ENCODE assay signal across 23 mouse cellular contexts in genomic region chr11:96895886-96896285, GRCm38 (mm10). TPM values are rescaled to one million over a fixed set of nuclear protein-coding genes. Genes with fewer than 3 reads are reported as not detected.
DNase-seq lines count a peak whose midpoint lies in the region; ATAC-seq lines count a peak whose summit lies in the region.
"Had no signal": no experiment of that assay in that cellular context is flagged by ENCODE, and none has a peak within 500 bp of the region (broad histone marks: within the 10 kb centered on the region; RNA-seq: fewer than 3 reads in every experiment).

No protein-coding gene starts in this region.

- WGBS in forebrain, embryonic 12.5 days, result 98% methylated on average over 4 of the region's 4 CpGs
- 95% methylated on average over 4 of the region's 4 CpGs for WGBS in forebrain, embryonic 15.5 days
- 90% methylated on average over 4 of the region's 4 CpGs for WGBS in hindbrain, embryonic 11.5 days
- WGBS in hindbrain, embryonic 16.5 days, result 96% methylated on average over 4 of the region's 4 CpGs
- 91% methylated on average over 4 of the region's 4 CpGs for WGBS in midbrain, embryonic 12.5 days
- WGBS in midbrain, embryonic 14.5 days, result 95% methylated on average over 4 of the region's 4 CpGs

- no peaks in the 10 kb centered on the region for H3K9me3 ChIP-seq in forebrain, embryonic 12.5 days
- no peaks in the 10 kb centered on the region; the same call in 1 of the 2 replicates for H3K9me3 ChIP-seq in forebrain, embryonic 15.5 days
- H3K9me3 ChIP-seq in hindbrain, embryonic 11.5 days (ENCODE audit: control insufficient read depth, low read length), result no peaks in the 10 kb centered on the region
- no peaks in the 10 kb centered on the region for H3K9me3 ChIP-seq in hindbrain, embryonic 16.5 days (ENCODE audit: control insufficient read depth, low read length)
- H3K9me3 ChIP-seq in midbrain, embryonic 12.5 days, result no peaks in the 10 kb centered on the region
- H3K9me3 ChIP-seq in midbrain, embryonic 14.5 days (ENCODE audit: control insufficient read depth, low read length), result no peaks in the 10 kb centered on the region
- H3K9me3 ChIP-seq: limb, embryonic 13.5 days; neural tube, embryonic 15.5 days had no signal

- no peaks in the 10 kb centered on the region for H3K27me3 ChIP-seq in forebrain, embryonic 12.5 days
- H3K27me3 ChIP-seq in forebrain, embryonic 15.5 days, result no peaks in the 10 kb centered on the region
- no peaks in the 10 kb centered on the region for H3K27me3 ChIP-seq in hindbrain, embryonic 11.5 days (ENCODE audit: control insufficient read depth, insufficient read depth, low read length)
- no peaks in the 10 kb centered on the region for H3K27me3 ChIP-seq in hindbrain, embryonic 16.5 days (replicated peaks; ENCODE audit: control insufficient read depth, insufficient read depth, low read length)
- H3K27me3 ChIP-seq in midbrain, embryonic 12.5 days, result no peaks in the 10 kb centered on the region
- no peaks in the 10 kb centered on the region for H3K27me3 ChIP-seq in midbrain, embryonic 14.5 days (ENCODE audit: control insufficient read depth, insufficient read depth, low read length)
- H3K27me3 ChIP-seq: neural tube, embryonic 15.5 days had no signal

- no peak overlapping the region for H3K9ac ChIP-seq in forebrain, embryonic 12.5 days
- no peak overlapping the region for H3K9ac ChIP-seq in forebrain, embryonic 15.5 days (replicated peaks)
- H3K9ac ChIP-seq in hindbrain, embryonic 11.5 days (ENCODE audit: low read depth, low read length), result no peak overlapping the region
- H3K9ac ChIP-seq in hindbrain, embryonic 16.5 days (ENCODE audit: low read depth, low read length), result no peak overlapping the region
- no peak overlapping the region for H3K9ac ChIP-seq in midbrain, embryonic 12.5 days (replicated peaks)
- no peak overlapping the region for H3K9ac ChIP-seq in midbrain, embryonic 14.5 days (replicated peaks; ENCODE audit: low read length)
- H3K9ac ChIP-seq: limb, embryonic 13.5 days; liver, embryonic 14.5 days; neural tube, embryonic 15.5 days had no signal

- no peak overlapping the region for H3K4me3 ChIP-seq in forebrain, embryonic 12.5 days (replicated peaks)
- no peak overlapping the region for H3K4me3 ChIP-seq in forebrain, embryonic 15.5 days
- no peak overlapping the region for H3K4me3 ChIP-seq in hindbrain, embryonic 11.5 days (ENCODE audit: low read depth, low read length)
- H3K4me3 ChIP-seq in hindbrain, embryonic 16.5 days (ENCODE audit: low read length), result no peak overlapping the region
- no peak overlapping the region for H3K4me3 ChIP-seq in midbrain, embryonic 12.5 days
- no peak overlapping the region for H3K4me3 ChIP-seq in midbrain, embryonic 14.5 days (replicated peaks; ENCODE audit: low read depth, low read length)
- H3K4me3 ChIP-seq: erythroblast, embryonic 14.5 days; limb, embryonic 13.5 days; megakaryocyte, embryonic 14.5 days; neural tube, embryonic 15.5 days had no signal

- H3K4me1 ChIP-seq in forebrain, embryonic 12.5 days, result peaks cover 69% of the 10 kb centered on the region
- peaks cover 49% of the 10 kb centered on the region for H3K4me1 ChIP-seq in forebrain, embryonic 15.5 days
- peaks cover 42% of the 10 kb centered on the region for H3K4me1 ChIP-seq in hindbrain, embryonic 11.5 days (replicated peaks; ENCODE audit: control insufficient read depth, insufficient read depth, low read length)
- H3K4me1 ChIP-seq in hindbrain, embryonic 16.5 days (ENCODE audit: control insufficient read depth, insufficient read depth, low read depth, low read length), result peaks cover 16% of the 10 kb centered on the region
- H3K4me1 ChIP-seq in midbrain, embryonic 12.5 days, result peaks cover 67% of the 10 kb centered on the region
- peaks cover 40% of the 10 kb centered on the region for H3K4me1 ChIP-seq in midbrain, embryonic 14.5 days (ENCODE audit: control insufficient read depth, insufficient read depth, low read length)

- no peak for DNase-seq in hindbrain, embryonic 11.5 days (ENCODE audit: low spot score)
- DNase-seq in midbrain, embryonic 14.5 days, result no peak
- DNase-seq in layer of hippocampus, postnatal 36 days, result no peak
- DNase-seq: adrenal gland, postnatal 36 days; cerebellum, adult 8-10 months; gastrocnemius, postnatal 10 days; heart, adult 18-20 months; heart, postnatal 10 days; kidney, adult 11 months; thymus, postnatal 25 days had no signal

- H3K36me3 ChIP-seq in forebrain, embryonic 12.5 days (replicated peaks), result no peaks in the 10 kb centered on the region
- no peaks in the 10 kb centered on the region for H3K36me3 ChIP-seq in forebrain, embryonic 15.5 days
- no peaks in the 10 kb centered on the region for H3K36me3 ChIP-seq in hindbrain, embryonic 11.5 days (ENCODE audit: control insufficient read depth, insufficient read depth, low read length)
- H3K36me3 ChIP-seq in hindbrain, embryonic 16.5 days (ENCODE audit: control insufficient read depth, insufficient read depth, low read length), result no peaks in the 10 kb centered on the region
- no peaks in the 10 kb centered on the region for H3K36me3 ChIP-seq in midbrain, embryonic 12.5 days
- no peaks in the 10 kb centered on the region for H3K36me3 ChIP-seq in midbrain, embryonic 14.5 days (ENCODE audit: control insufficient read depth, insufficient read depth, low read length)
- H3K36me3 ChIP-seq: limb, embryonic 13.5 days; neural tube, embryonic 15.5 days had no signal

- no peak overlapping the region for H3K4me2 ChIP-seq in forebrain, embryonic 12.5 days
- H3K4me2 ChIP-seq in forebrain, embryonic 15.5 days (replicated peaks), result no peak overlapping the region
- no peak overlapping the region for H3K4me2 ChIP-seq in hindbrain, embryonic 11.5 days (replicated peaks; ENCODE audit: low read depth, low read length)
- no peak overlapping the region for H3K4me2 ChIP-seq in hindbrain, embryonic 16.5 days (ENCODE audit: low read length)
- no peak overlapping the region for H3K4me2 ChIP-seq in midbrain, embryonic 12.5 days (replicated peaks)
- H3K4me2 ChIP-seq in midbrain, embryonic 14.5 days (ENCODE audit: low read length), result no peak overlapping the region
- H3K4me2 ChIP-seq: limb, embryonic 13.5 days; neural tube, embryonic 15.5 days had no signal

- peak overlapping the region; percentile 10; the same call in 1 of the 2 replicates for H3K27ac ChIP-seq in forebrain, embryonic 12.5 days
- H3K27ac ChIP-seq in forebrain, embryonic 15.5 days (replicated peaks), result no peak overlapping the region
- H3K27ac ChIP-seq in hindbrain, embryonic 11.5 days (ENCODE audit: low read depth, low read length), result peak overlapping the region; percentile 88; the same call in 1 of the 2 replicates
- no peak overlapping the region for H3K27ac ChIP-seq in hindbrain, embryonic 16.5 days (ENCODE audit: low read depth, low read length)
- 0 out of 2 replicates have a peak overlapping the region, but pooled peaks have one; percentile 63 for H3K27ac ChIP-seq in midbrain, embryonic 12.5 days (replicated peaks)
- no peak overlapping the region for H3K27ac ChIP-seq in midbrain, embryonic 14.5 days (replicated peaks; ENCODE audit: low read depth, low read length)
- H3K27ac ChIP-seq: limb, embryonic 13.5 days; liver, embryonic 14.5 days; neural tube, embryonic 15.5 days had no signal

- ATAC-seq in forebrain, embryonic 12.5 days (ENCODE audit: low FRiP score), result no peak
- ATAC-seq in forebrain, embryonic 15.5 days (replicated peaks), result no peak
- no peak for ATAC-seq in hindbrain, embryonic 11.5 days (ENCODE audit: low FRiP score)
- no peak for ATAC-seq in hindbrain, embryonic 16.5 days
- no peak for ATAC-seq in midbrain, embryonic 12.5 days (ENCODE audit: low FRiP score, low read depth)
- ATAC-seq in midbrain, embryonic 14.5 days (ENCODE audit: low FRiP score, low TSS enrichment), result no peak

RNA-seq across cellular contexts. Expression of gene Cdk5rap3, which starts 20.4 kb away (rescaled TPM):
- polyA plus RNA-seq in forebrain, embryonic 12.5 days (2016; fragmentation: Nextera tagmentation; extraction: Ambion mirVana), result 102 and 106 TPM in 2 replicates
- polyA plus RNA-seq in forebrain, embryonic 15.5 days (2015; fragmentation: Nextera tagmentation; extraction: Ambion mirVana), result 106 and 109 TPM in 2 replicates
- 95.5 and 98.2 TPM in 2 replicates for polyA plus RNA-seq in hindbrain, embryonic 11.5 days (2014; fragmentation: Nextera tagmentation; extraction: Ambion mirVana)
- 81.2 and 84.8 TPM in 2 replicates for polyA plus RNA-seq in hindbrain, embryonic 16.5 days (2015; fragmentation: Nextera tagmentation; extraction: Ambion mirVana)
- polyA plus RNA-seq in midbrain, embryonic 12.5 days (2016; fragmentation: Nextera tagmentation; extraction: Ambion mirVana), result 107 and 116 TPM in 2 replicates
- 85.2 and 90.2 TPM in 2 replicates for polyA plus RNA-seq in midbrain, embryonic 14.5 days (2014; fragmentation: Nextera tagmentation; extraction: Ambion mirVana)
- 10 to 100 TPM; 32.8 to 34.0 TPM for total RNA-seq in layer of hippocampus, postnatal 36 days (2021)

RNA-seq across cellular contexts. Expression of gene Prr15l, which starts 32.0 kb away (rescaled TPM):
- 0.58 and 0.60 TPM in 2 replicates for polyA plus RNA-seq in forebrain, embryonic 12.5 days (2016; fragmentation: Nextera tagmentation; extraction: Ambion mirVana)
- polyA plus RNA-seq in forebrain, embryonic 15.5 days (2015; fragmentation: Nextera tagmentation; extraction: Ambion mirVana), result 0.17 TPM in 1 of 2 replicates, not detected in the other
- polyA plus RNA-seq in hindbrain, embryonic 11.5 days (2014; fragmentation: Nextera tagmentation; extraction: Ambion mirVana), result 0.82 and 1.1 TPM in 2 replicates
- polyA plus RNA-seq in hindbrain, embryonic 16.5 days (2015; fragmentation: Nextera tagmentation; extraction: Ambion mirVana), result 0.35 and 0.60 TPM in 2 replicates
- polyA plus RNA-seq in midbrain, embryonic 12.5 days (2016; fragmentation: Nextera tagmentation; extraction: Ambion mirVana), result 0.55 and 0.68 TPM in 2 replicates
- 0.16 and 0.24 TPM in 2 replicates for polyA plus RNA-seq in midbrain, embryonic 14.5 days (2014; fragmentation: Nextera tagmentation; extraction: Ambion mirVana)
- not detected for total RNA-seq in layer of hippocampus, postnatal 36 days (2021)
- total RNA-seq: common myeloid progenitor, adult 5-6 weeks; gastrocnemius, postnatal 10 days; layer of hippocampus, postnatal 14 days; left cerebral cortex, postnatal 10 days had no signal
- polyA plus RNA-seq: frontal cortex, adult 2 months had no signal

RNA-seq across cellular contexts. Expression of gene Copz2, which starts 46.2 kb away (rescaled TPM):
- 22.9 and 27.8 TPM in 2 replicates for polyA plus RNA-seq in forebrain, embryonic 12.5 days (2016; fragmentation: Nextera tagmentation; extraction: Ambion mirVana)
- 12.2 and 13.5 TPM in 2 replicates for polyA plus RNA-seq in forebrain, embryonic 15.5 days (2015; fragmentation: Nextera tagmentation; extraction: Ambion mirVana)
- 49.6 and 62.8 TPM in 2 replicates for polyA plus RNA-seq in hindbrain, embryonic 11.5 days (2014; fragmentation: Nextera tagmentation; extraction: Ambion mirVana)
- 22.2 and 27.4 TPM in 2 replicates for polyA plus RNA-seq in hindbrain, embryonic 16.5 days (2015; fragmentation: Nextera tagmentation; extraction: Ambion mirVana)
- 36.1 and 43.0 TPM in 2 replicates for polyA plus RNA-seq in midbrain, embryonic 12.5 days (2016; fragmentation: Nextera tagmentation; extraction: Ambion mirVana)
- 6.5 and 16.0 TPM in 2 replicates for polyA plus RNA-seq in midbrain, embryonic 14.5 days (2014; fragmentation: Nextera tagmentation; extraction: Ambion mirVana)
- total RNA-seq in layer of hippocampus, postnatal 36 days (2021), result 1 to 10 TPM; 5.5 to 7.8 TPM

RNA-seq across cellular contexts. Expression of gene Pnpo, which starts 47.9 kb away (rescaled TPM):
- 17.2 and 17.4 TPM in 2 replicates for polyA plus RNA-seq in forebrain, embryonic 12.5 days (2016; fragmentation: Nextera tagmentation; extraction: Ambion mirVana)
- polyA plus RNA-seq in forebrain, embryonic 15.5 days (2015; fragmentation: Nextera tagmentation; extraction: Ambion mirVana), result 20.7 and 21.5 TPM in 2 replicates
- 26.0 and 29.5 TPM in 2 replicates for polyA plus RNA-seq in hindbrain, embryonic 11.5 days (2014; fragmentation: Nextera tagmentation; extraction: Ambion mirVana)
- 36.2 and 37.3 TPM in 2 replicates for polyA plus RNA-seq in hindbrain, embryonic 16.5 days (2015; fragmentation: Nextera tagmentation; extraction: Ambion mirVana)
- 14.6 and 16.4 TPM in 2 replicates for polyA plus RNA-seq in midbrain, embryonic 12.5 days (2016; fragmentation: Nextera tagmentation; extraction: Ambion mirVana)
- polyA plus RNA-seq in midbrain, embryonic 14.5 days (2014; fragmentation: Nextera tagmentation; extraction: Ambion mirVana), result 18.9 and 20.9 TPM in 2 replicates
- total RNA-seq in layer of hippocampus, postnatal 36 days (2021), result 10 to 100 TPM; 29.8 to 34.5 TPM

Comparison
In these comparisons a context has a peak if more than half of its experiments do, and no peak if none do; other contexts are left out.
1. H3K27ac ChIP-seq: peak in forebrain, embryonic 12.5 days (single experiment), hindbrain, embryonic 11.5 days (single experiment) and midbrain, embryonic 12.5 days (single experiment); none in forebrain, embryonic 15.5 days (single experiment), hindbrain, embryonic 16.5 days (single experiment) and midbrain, embryonic 14.5 days (single experiment).